Mouse (Mus musculus): ENCODE data around the gene Rnf135. TPM values are rescaled to one million over a fixed set of nuclear protein-coding genes. Genes with fewer than 3 reads are reported as not detected.
A peak's percentile ranks its signal among the peaks of the same experiment; 100 is the strongest.
"Not testable (repeated sequence)": the region's sequence is repeated elsewhere in the genome, so short reads cannot be mapped to it uniquely, and the experiment has no call there.

Gene Rnf135
- polyA plus RNA-seq, 1 experiment from 2014 or later, result 3.3 TPM

DNA sequence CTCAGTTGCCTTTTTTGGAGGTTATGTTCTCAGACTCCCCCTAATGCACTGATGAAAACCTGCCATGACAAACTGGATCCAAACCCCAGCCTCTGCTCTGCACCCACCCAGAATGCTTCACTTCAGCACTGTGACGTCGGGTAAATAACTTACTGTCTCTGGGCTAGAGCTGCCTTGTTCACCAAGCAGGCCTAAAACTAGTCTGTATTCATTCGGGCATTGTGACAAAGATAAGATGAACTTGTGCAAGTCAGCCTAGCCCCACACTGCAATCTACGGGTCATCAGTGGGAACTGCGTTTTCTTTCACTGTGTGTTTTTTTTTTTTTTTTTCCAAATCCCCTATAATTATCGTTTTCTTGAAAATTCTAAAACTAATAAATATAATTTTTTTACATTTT is 35.9 kb upstream of the Rnf135 start:
- ATAC-seq (replicated peaks; ENCODE audit: low FRiP score) (no peak), DNase-seq (ENCODE audit: low spot score) (no peak)
- Histone ChIP-seq H3K9ac (ENCODE audit: low read length) (no peak overlapping the region), H3K27ac (ENCODE audit: low read depth, low read length) (no peak overlapping the region), H3K36me3 (ENCODE audit: control insufficient read depth, insufficient read depth, low read length) (no peaks in the 10 kb centered on the region), H3K27me3 (ENCODE audit: control insufficient read depth, insufficient read depth, low read length) (no peaks in the 10 kb centered on the region), H3K4me3 (ENCODE audit: low read depth, low read length) (no peak overlapping the region), H3K9me3 (ENCODE audit: control insufficient read depth, low read length) (no peaks in the 10 kb centered on the region), H3K4me1 (replicated peaks; ENCODE audit: control insufficient read depth, insufficient read depth, low read length) (no peaks in the 10 kb centered on the region), H3K4me2 (ENCODE audit: low read depth, low read length, severe bottlenecking) (no peak overlapping the region)
- WGBS, result 80% methylated on average over 6 of the region's 6 CpGs

DNA sequence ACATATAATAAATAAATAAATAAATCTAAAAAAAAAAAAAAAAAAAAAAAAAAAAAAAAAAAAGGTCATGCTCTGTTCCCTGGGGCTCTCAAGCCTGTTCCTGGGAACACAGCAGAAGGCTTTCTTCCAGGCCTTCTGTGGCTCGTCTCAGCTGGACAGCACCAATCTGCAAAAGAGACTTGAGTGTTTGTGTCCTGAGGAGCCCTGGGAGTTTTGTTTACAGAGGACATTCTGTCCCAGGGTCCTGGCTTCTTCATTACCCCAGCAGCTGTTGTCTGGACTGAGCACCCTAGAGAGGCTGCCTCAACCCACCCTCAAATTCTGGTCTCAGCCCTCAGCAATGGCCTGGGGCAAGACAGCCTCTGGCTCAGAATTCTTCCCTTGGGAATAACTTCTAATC is 35.3 kb upstream of the Rnf135 start:
- Histone ChIP-seq H3K4me1 (replicated peaks; ENCODE audit: control insufficient read depth, insufficient read depth, low read length) (no peaks in the 10 kb centered on the region), H3K4me2 (ENCODE audit: low read depth, low read length, severe bottlenecking) (no peak overlapping the region), H3K36me3 (ENCODE audit: control insufficient read depth, insufficient read depth, low read length) (no peaks in the 10 kb centered on the region), H3K9me3 (ENCODE audit: control insufficient read depth, low read length) (no peaks in the 10 kb centered on the region), H3K27ac (ENCODE audit: low read depth, low read length) (no peak overlapping the region), H3K27me3 (ENCODE audit: control insufficient read depth, insufficient read depth, low read length) (peaks cover 2% of the 10 kb centered on the region), H3K4me3 (ENCODE audit: low read depth, low read length) (no peak overlapping the region), H3K9ac (ENCODE audit: low read length) (no peak overlapping the region)
- no peak for ATAC-seq (replicated peaks; ENCODE audit: low FRiP score)
- WGBS, result 46% methylated on average over 1 of the region's 1 CpGs
- no peak for DNase-seq (ENCODE audit: low spot score)

DNA sequence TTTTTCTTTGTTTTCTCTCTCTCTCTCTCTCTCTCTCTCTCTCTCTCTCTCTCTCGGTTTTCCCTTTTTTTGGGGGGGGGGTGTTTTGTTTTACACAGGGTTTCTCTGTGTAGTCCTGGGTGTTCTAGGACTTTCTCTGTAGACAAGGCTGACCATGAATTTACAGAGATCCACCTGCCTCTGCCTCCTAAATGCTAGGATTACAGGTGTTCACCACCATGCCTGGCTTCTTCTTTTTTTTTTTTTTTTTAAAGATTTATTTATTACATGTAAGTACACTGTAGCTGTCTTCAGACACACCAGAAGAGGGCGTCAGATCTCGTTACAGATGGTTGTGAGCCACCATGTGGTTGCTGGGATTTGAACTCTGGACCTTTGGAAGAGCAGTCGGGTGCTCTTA is 34.7 kb upstream of the Rnf135 start:
- not testable (repeated sequence) for H3K9me3 ChIP-seq (ENCODE audit: control insufficient read depth, low read length); ATAC-seq (replicated peaks; ENCODE audit: low FRiP score); H3K27me3 ChIP-seq (ENCODE audit: control insufficient read depth, insufficient read depth, low read length); H3K36me3 ChIP-seq (ENCODE audit: control insufficient read depth, insufficient read depth, low read length); H3K4me2 ChIP-seq (ENCODE audit: low read depth, low read length, severe bottlenecking); DNase-seq (ENCODE audit: low spot score); H3K27ac ChIP-seq (ENCODE audit: low read depth, low read length); H3K9ac ChIP-seq (ENCODE audit: low read length); H3K4me1 ChIP-seq (replicated peaks; ENCODE audit: control insufficient read depth, insufficient read depth, low read length); H3K4me3 ChIP-seq (ENCODE audit: low read depth, low read length)
- 50% methylated on average over 1 of the region's 4 CpGs for WGBS

DNA sequence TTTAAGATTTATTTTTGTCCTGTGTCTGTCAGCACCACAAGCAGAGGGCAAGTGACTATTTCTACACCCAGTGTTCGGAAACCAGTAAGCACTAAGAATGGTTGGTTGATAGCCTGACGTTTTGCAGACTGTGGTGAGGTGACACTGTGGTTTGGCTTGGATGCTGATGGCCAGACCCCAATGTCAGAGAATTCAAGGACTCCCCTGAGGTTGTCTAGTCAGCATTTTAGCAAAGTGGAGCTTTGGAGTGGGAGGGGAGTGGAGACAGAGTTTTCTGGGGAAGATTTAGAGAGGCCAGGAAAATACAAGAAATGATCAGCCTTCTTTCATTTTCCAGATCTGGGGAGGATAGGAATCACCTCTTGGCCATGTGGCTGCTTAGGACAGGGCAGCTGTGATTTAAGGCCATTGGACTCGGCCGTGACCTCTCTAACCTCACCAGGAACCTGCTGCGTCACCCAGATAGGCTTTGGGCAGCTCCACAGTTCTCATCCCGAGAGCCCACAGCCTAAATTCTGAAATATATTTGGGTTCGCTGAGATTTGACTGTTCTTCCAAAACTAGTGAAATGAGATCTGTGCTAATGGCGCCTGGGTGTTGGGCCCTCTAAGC is 34.1 kb upstream of the Rnf135 start:
- WGBS, result 87% methylated on average over 8 of the region's 8 CpGs
- H3K27me3 ChIP-seq (ENCODE audit: control insufficient read depth, insufficient read depth, low read length), result peaks cover 13% of the 10 kb centered on the region
- no peaks in the 10 kb centered on the region for H3K9me3 ChIP-seq (ENCODE audit: control insufficient read depth, low read length)
- no peak for DNase-seq (ENCODE audit: low spot score)
- H3K4me1 ChIP-seq (replicated peaks; ENCODE audit: control insufficient read depth, insufficient read depth, low read length), result no peaks in the 10 kb centered on the region
- no peaks in the 10 kb centered on the region for H3K36me3 ChIP-seq (ENCODE audit: control insufficient read depth, insufficient read depth, low read length)
- H3K4me3 ChIP-seq (ENCODE audit: low read depth, low read length), result no peak overlapping the region
- no peak overlapping the region for H3K4me2 ChIP-seq (ENCODE audit: low read depth, low read length, severe bottlenecking)
- no peak for ATAC-seq (replicated peaks; ENCODE audit: low FRiP score)
- H3K9ac ChIP-seq (ENCODE audit: low read length), result no peak overlapping the region
- no peak overlapping the region for H3K27ac ChIP-seq (ENCODE audit: low read depth, low read length)

DNA sequence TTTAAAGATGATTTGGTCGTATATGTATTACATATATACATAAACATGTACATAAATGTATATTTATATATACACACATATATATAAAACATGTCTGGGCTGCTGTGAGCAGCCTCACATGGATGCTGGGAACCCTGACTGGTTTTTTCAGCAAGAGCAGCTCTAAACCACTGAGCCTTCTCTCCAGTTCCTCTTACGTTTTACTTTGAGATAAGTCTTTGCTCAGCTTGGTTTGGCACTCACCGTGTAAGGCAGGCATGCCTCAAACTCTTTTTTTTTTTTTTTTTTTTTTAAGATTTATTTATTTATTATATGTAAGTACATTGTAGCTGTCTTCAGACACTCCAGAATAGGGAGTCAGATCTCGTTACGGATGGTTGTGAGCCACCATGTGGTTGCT is 33.1 kb upstream of the Rnf135 start:
- Histone ChIP-seq H3K27me3 (ENCODE audit: control insufficient read depth, insufficient read depth, low read length) (peaks cover 21% of the 10 kb centered on the region), H3K4me2 (ENCODE audit: low read depth, low read length, severe bottlenecking) (no peak overlapping the region), H3K9ac (ENCODE audit: low read length) (no peak overlapping the region), H3K4me1 (replicated peaks; ENCODE audit: control insufficient read depth, insufficient read depth, low read length) (no peaks in the 10 kb centered on the region), H3K27ac (ENCODE audit: low read depth, low read length) (no peak overlapping the region), H3K36me3 (ENCODE audit: control insufficient read depth, insufficient read depth, low read length) (no peaks in the 10 kb centered on the region), H3K9me3 (ENCODE audit: control insufficient read depth, low read length) (no peaks in the 10 kb centered on the region), H3K4me3 (ENCODE audit: low read depth, low read length) (no peak overlapping the region)
- DNase-seq (ENCODE audit: low spot score), result no peak
- WGBS, result 76% methylated on average over 5 of the region's 5 CpGs
- no peak for ATAC-seq (replicated peaks; ENCODE audit: low FRiP score)

DNA sequence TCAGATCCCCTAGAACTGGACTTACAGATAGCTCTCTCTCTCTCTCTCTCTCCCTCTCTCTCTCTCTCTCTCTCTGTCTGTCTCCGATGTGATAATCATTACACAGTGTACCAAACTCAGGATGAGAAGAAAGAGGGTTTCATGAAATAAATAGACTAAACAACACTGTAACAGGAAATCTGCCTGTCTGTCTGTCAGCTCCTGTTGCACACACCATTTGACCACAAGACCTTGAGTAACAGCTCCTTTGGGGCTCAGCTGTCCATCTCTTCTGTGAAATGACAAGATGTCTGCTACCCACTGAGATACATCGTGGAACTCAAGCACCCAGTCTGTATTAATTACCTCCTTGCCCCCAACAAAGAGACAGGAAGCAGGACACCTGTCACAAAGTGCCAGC is 32.1 kb upstream of the Rnf135 start:
- Histone ChIP-seq H3K4me1 (replicated peaks; ENCODE audit: control insufficient read depth, insufficient read depth, low read length) (no peaks in the 10 kb centered on the region), H3K4me3 (ENCODE audit: low read depth, low read length) (no peak overlapping the region), H3K4me2 (ENCODE audit: low read depth, low read length, severe bottlenecking) (no peak overlapping the region), H3K36me3 (ENCODE audit: control insufficient read depth, insufficient read depth, low read length) (no peaks in the 10 kb centered on the region), H3K27me3 (ENCODE audit: control insufficient read depth, insufficient read depth, low read length) (peaks cover 23% of the 10 kb centered on the region), H3K9ac (ENCODE audit: low read length) (no peak overlapping the region), H3K27ac (ENCODE audit: low read depth, low read length) (no peak overlapping the region), H3K9me3 (ENCODE audit: control insufficient read depth, low read length) (no peaks in the 10 kb centered on the region)
- 77% methylated on average over 2 of the region's 2 CpGs for WGBS
- DNase-seq (ENCODE audit: low spot score), result no peak
- ATAC-seq (replicated peaks; ENCODE audit: low FRiP score), result no peak

DNA sequence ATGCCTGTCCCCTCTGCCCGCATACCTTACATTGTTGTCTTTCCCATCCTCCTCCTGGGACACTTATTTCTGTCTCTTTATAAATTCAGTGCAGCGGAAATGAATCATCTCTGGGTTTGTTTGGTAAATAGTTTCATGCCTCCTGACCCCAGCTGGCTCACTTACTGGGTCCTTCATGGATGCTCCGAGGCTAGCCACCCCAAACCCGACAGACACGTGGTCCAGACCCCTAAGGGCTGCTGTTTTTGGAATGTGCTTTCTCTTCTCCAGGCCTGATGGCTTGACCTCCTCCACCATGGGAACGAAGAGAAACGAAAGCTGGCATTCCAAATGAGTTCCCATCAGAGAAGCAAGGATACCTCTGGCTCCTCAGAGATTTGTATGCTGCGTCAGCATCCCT is 31.3 kb upstream of the Rnf135 start:
- Histone ChIP-seq H3K27ac (ENCODE audit: low read depth, low read length) (no peak overlapping the region), H3K36me3 (ENCODE audit: control insufficient read depth, insufficient read depth, low read length) (no peaks in the 10 kb centered on the region), H3K4me3 (ENCODE audit: low read depth, low read length) (no peak overlapping the region), H3K27me3 (ENCODE audit: control insufficient read depth, insufficient read depth, low read length) (peaks cover 25% of the 10 kb centered on the region), H3K9me3 (ENCODE audit: control insufficient read depth, low read length) (no peaks in the 10 kb centered on the region), H3K9ac (ENCODE audit: low read length) (no peak overlapping the region), H3K4me1 (replicated peaks; ENCODE audit: control insufficient read depth, insufficient read depth, low read length) (no peaks in the 10 kb centered on the region), H3K4me2 (ENCODE audit: low read depth, low read length, severe bottlenecking) (no peak overlapping the region)
- no peak for ATAC-seq (replicated peaks; ENCODE audit: low FRiP score)
- 88% methylated on average over 8 of the region's 8 CpGs for WGBS
- DNase-seq (ENCODE audit: low spot score), result no peak

DNA sequence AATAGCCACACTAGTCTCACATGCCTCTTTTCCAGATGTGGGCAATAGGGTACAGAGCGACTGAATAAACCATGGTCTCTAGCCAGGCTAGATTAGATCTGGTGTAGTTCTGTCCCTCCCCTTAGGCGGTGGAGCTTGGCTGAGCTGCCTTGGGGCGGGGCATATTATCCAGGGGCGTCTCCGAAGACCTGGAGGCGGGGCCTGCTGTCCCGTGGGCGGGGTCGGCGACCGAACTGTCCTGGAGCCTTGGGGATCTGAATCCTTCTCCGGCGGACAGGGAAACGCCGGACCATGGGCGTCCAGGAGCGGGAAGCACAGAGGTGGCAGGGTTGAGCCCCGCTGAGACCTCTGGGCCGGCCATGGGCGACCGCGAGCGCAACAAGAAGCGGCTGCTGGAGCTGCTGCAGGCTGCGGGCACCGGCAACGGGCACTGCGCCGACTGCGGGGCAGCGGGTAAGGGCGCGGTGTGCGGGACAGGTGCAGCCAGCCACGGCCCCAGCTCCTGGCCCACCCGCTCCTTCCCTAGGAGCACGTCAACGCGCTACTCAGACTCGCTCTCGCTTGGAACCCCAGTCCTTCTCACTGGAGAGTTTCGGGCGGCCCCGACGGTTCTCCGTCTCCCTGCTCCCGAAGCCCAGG is 29.7 kb upstream of the Rnf135 start, which contains the start of gene Adap2:
Gene Adap2, plus strand, starts transcription at position 249 of the 639 bp plus-strand sequence.
- no peaks in the 10 kb centered on the region for H3K9me3 ChIP-seq (ENCODE audit: control insufficient read depth, low read length)
- no peaks in the 10 kb centered on the region for H3K36me3 ChIP-seq (ENCODE audit: control insufficient read depth, insufficient read depth, low read length)
- peak; percentile 78 for ATAC-seq (replicated peaks; ENCODE audit: low FRiP score)
- 2% methylated on average over 47 of the region's 47 CpGs for WGBS
- no peak within 1 kb of the TSS for H3K27ac ChIP-seq (ENCODE audit: low read depth, low read length)
- H3K9ac ChIP-seq (ENCODE audit: low read length), result peak within 1 kb of the TSS; percentile 44
- no peaks in the 10 kb centered on the region for H3K4me1 ChIP-seq (replicated peaks; ENCODE audit: control insufficient read depth, insufficient read depth, low read length)
- peak within 1 kb of the TSS; percentile 56 for H3K4me2 ChIP-seq (ENCODE audit: low read depth, low read length, severe bottlenecking)
- H3K4me3 ChIP-seq (ENCODE audit: low read depth, low read length), result peak within 1 kb of the TSS; percentile 37
- peaks cover 25% of the 10 kb centered on the region for H3K27me3 ChIP-seq (ENCODE audit: control insufficient read depth, insufficient read depth, low read length)
- DNase-seq (ENCODE audit: low spot score), result peak; percentile 87

DNA sequence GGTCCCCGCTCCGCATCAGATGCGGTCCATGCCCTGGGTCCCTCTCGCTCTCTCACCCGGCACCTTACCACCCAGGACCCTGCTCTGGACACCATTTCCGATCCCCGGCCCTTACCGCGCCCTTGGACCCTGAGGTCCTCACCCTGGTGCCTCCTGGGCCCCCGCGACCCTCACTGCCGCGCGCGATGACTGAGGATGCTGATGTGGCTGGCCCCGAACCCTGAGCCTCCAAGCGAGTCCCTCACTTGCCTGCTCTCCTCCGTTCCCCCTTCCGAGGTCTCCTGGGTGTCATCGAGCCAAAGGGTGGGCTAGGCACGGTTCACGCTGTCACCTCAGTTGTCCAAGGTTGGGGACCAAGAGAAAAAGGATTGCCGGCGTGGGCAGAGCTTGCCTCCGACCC is 29.1 kb upstream of the Rnf135 start:
- Histone ChIP-seq H3K9ac (ENCODE audit: low read length) (peak overlapping the region; percentile 44; the same call in 1 of the 2 replicates), H3K27me3 (ENCODE audit: control insufficient read depth, insufficient read depth, low read length) (peaks cover 25% of the 10 kb centered on the region), H3K27ac (ENCODE audit: low read depth, low read length) (no peak overlapping the region)

More for the DNA sequence above, 29.1 kb upstream of the Rnf135 start:
- DNase-seq (ENCODE audit: low spot score), result no peak
- Histone ChIP-seq H3K4me1 (replicated peaks; ENCODE audit: control insufficient read depth, insufficient read depth, low read length) (no peaks in the 10 kb centered on the region), H3K4me2 (ENCODE audit: low read depth, low read length, severe bottlenecking) (peak overlapping the region; percentile 56; the same call in 1 of the 2 replicates), H3K36me3 (ENCODE audit: control insufficient read depth, insufficient read depth, low read length) (no peaks in the 10 kb centered on the region), H3K9me3 (ENCODE audit: control insufficient read depth, low read length) (no peaks in the 10 kb centered on the region), H3K4me3 (ENCODE audit: low read depth, low read length) (peak overlapping the region; percentile 37)
- WGBS, result 19% methylated on average over 25 of the region's 25 CpGs
- no peak for ATAC-seq (replicated peaks; ENCODE audit: low FRiP score)
